Mouse (Mus musculus) embryonic facial prominence, embryonic 14.5 days (tissue): ENCODE measurements around the gene Bzw2. TPM values are rescaled to one million over a fixed set of nuclear protein-coding genes. Genes with fewer than 3 reads are reported as not detected.

ENCODE experiments used
- ATAC-seq: fragments of 200-750 bp; cut with Nextera tagmentation; 2 replicates; pipeline ENCODE4 v1.8.0; 2017; ENCODE audit warnings: low read depth, moderate number of reproducible peaks, moderate TSS enrichment
- DNase-seq: peaks from one replicate; pipeline ENCODE4 v3.0.0-alpha.2; 2015; ENCODE audit warnings: low spot score
- H3K27ac ChIP-seq: fragments of 300-500 bp; sonication (generic); replicated peaks from 2 replicates; pipeline ENCODE4 v1.5.1; 2014; ENCODE audit warnings: low read depth, mild to moderate bottlenecking, low read length, moderate library complexity
- H3K27me3 ChIP-seq: fragments of 300-500 bp; sonication (generic); replicated peaks from 2 replicates; pipeline ENCODE4 v1.6.1; 2014; ENCODE audit warnings: low read length; ENCODE audit not compliant: control insufficient read depth, insufficient read depth
- H3K36me3 ChIP-seq: fragments of 300-500 bp; sonication (generic); 2 replicates; pipeline ENCODE4 v1.6.1; 2014; ENCODE audit warnings: low read length, mixed read lengths; ENCODE audit not compliant: control insufficient read depth, insufficient read depth
- H3K4me1 ChIP-seq: fragments of 300-500 bp; sonication (generic); 2 replicates; pipeline ENCODE4 v1.6.1; 2014; ENCODE audit warnings: antibody characterized with exemption, low read length; ENCODE audit not compliant: control insufficient read depth, insufficient read depth
- H3K4me2 ChIP-seq: fragments of 300-500 bp; sonication (generic); 2 replicates; pipeline ENCODE4 v1.6.1; 2014; ENCODE audit warnings: low read depth, mild to moderate bottlenecking, low read length, moderate library complexity, mixed read lengths
- H3K4me3 ChIP-seq: fragments of 300-500 bp; sonication (generic); 2 replicates; pipeline ENCODE4 v1.5.1; 2014; ENCODE audit warnings: low read depth, mild to moderate bottlenecking, low read length
- H3K9ac ChIP-seq: fragments of 300-500 bp; sonication (generic); 2 replicates; pipeline ENCODE4 v1.6.1; 2014; ENCODE audit warnings: low read depth, mild to moderate bottlenecking, low read length, moderate library complexity, mixed read lengths
- H3K9me3 ChIP-seq: fragments of 300-500 bp; sonication (generic); 2 replicates; pipeline ENCODE4 v1.6.1; 2016; ENCODE audit warnings: low read length; ENCODE audit not compliant: control insufficient read depth
- WGBS: fragments of 180-500 bp; shearing (Covaris S2); extraction: QIAGEN DNeasy Blood & Tissue Kit; methylation state at CpG from one replicate; pipeline ENCODE4 v1.1.7; 2014; 5-methylcytosine and 5-hydroxymethylcytosine counted together
- polyA plus RNA-seq: library from polyadenylated mRNA; unstranded; fragments of >200 nt; fragmentation: Nextera tagmentation; extraction: Ambion mirVana; gene quantifications from 2 replicates; pipeline ENCODE4 v1.2.1, GENCODE M21; 2014

The Bzw2 gene
- polyA plus RNA-seq, 1 experiment from 2014 or later: 172 TPM

GRCm38 (mm10) chr12:36150265-36150664 is 7.6 kb downstream of the Bzw2 start:
- ATAC-seq (no peak), DNase-seq (no peak)
- Histone ChIP-seq H3K27ac (no peak overlapping the region), H3K9me3 (no peaks in the 10 kb centered on the region), H3K36me3 (no peaks in the 10 kb centered on the region), H3K4me3 (no peak overlapping the region), H3K27me3 (no peaks in the 10 kb centered on the region), H3K4me2 (no peak overlapping the region), H3K9ac (no peak overlapping the region), H3K4me1 (peaks cover 8% of the 10 kb centered on the region; the same call in 1 of the 2 replicates)
- WGBS: 82% methylated on average over 2 of the region's 2 CpGs

- no peaks in the 10 kb centered on the region for H3K4me1 ChIP-seq
Observed at GRCm38 (mm10) chr12:36146230-36147011, 11.5 kb downstream of the Bzw2 start.

GRCm38 (mm10) chr12:36140401-36140800 is 17.5 kb downstream of the Bzw2 start:
- Histone ChIP-seq H3K9me3 (no peaks in the 10 kb centered on the region), H3K4me1 (no peaks in the 10 kb centered on the region), H3K9ac (no peak overlapping the region), H3K27ac (no peak overlapping the region), H3K4me2 (no peak overlapping the region), H3K27me3 (no peaks in the 10 kb centered on the region), H3K4me3 (no peak overlapping the region), H3K36me3 (0 out of 2 replicates have a peak, but pooled peaks cover 11% of the 10 kb centered on the region)
- ATAC-seq (no peak), DNase-seq (no peak)
- WGBS: 88% methylated on average over 6 of the region's 6 CpGs

More at GRCm38 (mm10) chr12:36146230-36147011, 11.5 kb downstream of the Bzw2 start:
- Histone ChIP-seq H3K36me3 (no peaks in the 10 kb centered on the region), H3K27ac (no peak overlapping the region), H3K4me3 (no peak overlapping the region), H3K9me3 (no peaks in the 10 kb centered on the region), H3K27me3 (no peaks in the 10 kb centered on the region), H3K4me2 (no peak overlapping the region), H3K9ac (no peak overlapping the region)
- WGBS: 94% methylated on average over 3 of the region's 3 CpGs
- no peak for DNase-seq
- no peak for ATAC-seq

DNA sequence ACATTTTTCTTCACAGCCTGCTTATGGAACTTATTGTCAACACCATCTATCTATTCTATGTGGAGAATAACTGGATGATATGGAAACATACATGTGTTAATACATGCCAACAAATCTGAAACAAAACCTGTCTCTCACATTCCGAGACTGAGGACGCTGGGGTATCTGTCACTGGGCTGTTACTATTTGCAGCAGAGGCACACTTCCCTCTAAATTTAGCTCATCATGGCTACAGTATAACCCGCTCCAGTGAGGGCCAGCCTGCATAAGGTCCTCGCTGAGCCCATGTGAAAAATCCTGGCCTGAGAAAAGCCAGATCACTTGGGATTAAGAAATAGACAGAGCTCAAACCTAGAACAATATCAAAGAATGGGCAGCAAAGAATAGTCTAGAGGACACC is 20.7 kb downstream of the Bzw2 start:
- no peak for ATAC-seq
- H3K36me3 ChIP-seq: peaks cover 20% of the 10 kb centered on the region; the same call in 1 of the 2 replicates
- no peak overlapping the region for H3K4me2 ChIP-seq
- 87% methylated on average over 4 of the region's 4 CpGs for WGBS
- no peaks in the 10 kb centered on the region for H3K27me3 ChIP-seq
- no peak overlapping the region for H3K4me3 ChIP-seq
- DNase-seq: no peak
- H3K27ac ChIP-seq: no peak overlapping the region
- H3K4me1 ChIP-seq: no peaks in the 10 kb centered on the region
- no peak overlapping the region for H3K9ac ChIP-seq
- H3K9me3 ChIP-seq: no peaks in the 10 kb centered on the region

DNA sequence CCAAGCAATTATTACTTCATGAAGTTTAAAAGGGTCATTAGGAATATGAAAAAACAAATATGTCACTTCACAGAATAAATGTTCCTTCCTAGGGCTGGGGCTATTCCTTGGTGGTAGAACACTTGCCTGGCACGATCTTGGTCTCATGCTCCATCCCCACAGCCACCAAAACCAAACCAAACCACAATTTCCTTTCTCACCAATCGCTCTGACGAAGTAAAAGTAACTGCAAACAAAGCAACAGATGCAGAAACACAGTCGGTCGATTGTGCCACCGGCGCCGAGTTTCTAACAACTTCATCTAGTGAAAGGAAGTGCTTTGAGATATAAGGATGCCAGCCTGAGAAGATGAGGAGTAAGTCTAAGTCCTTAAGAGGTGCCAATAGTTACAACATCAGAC is 21.6 kb downstream of the Bzw2 start:
- H3K9me3 ChIP-seq: no peaks in the 10 kb centered on the region
- H3K4me2 ChIP-seq: no peak overlapping the region
- H3K36me3 ChIP-seq: peaks cover 28% of the 10 kb centered on the region
- no peak overlapping the region for H3K27ac ChIP-seq
- no peak overlapping the region for H3K9ac ChIP-seq
- no peak overlapping the region for H3K4me3 ChIP-seq
- ATAC-seq (no peak), DNase-seq (no peak)
- no peaks in the 10 kb centered on the region for H3K27me3 ChIP-seq
- H3K4me1 ChIP-seq: no peaks in the 10 kb centered on the region
- WGBS: 95% methylated on average over 8 of the region's 8 CpGs

DNA sequence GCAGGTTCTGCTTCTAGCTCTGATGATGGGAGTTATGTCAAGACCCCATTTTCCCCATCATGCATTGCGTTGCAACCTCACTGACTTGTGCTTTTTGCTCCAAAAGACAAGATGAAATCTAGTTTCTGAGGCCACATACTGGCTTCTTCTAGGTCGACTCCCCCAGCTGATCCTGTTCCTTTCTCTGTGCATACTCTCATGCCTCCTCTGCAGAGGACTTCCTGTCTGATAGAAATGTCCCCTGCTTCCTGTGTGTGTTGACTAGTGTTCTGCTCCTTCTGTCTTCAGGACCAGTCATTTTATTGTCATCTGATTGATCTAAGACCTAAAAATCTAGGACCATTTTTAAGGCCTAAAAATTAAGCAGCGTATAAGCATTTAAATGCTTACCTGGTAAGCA is 22.5 kb downstream of the Bzw2 start:
- no peak for DNase-seq
- WGBS: 90% methylated on average over 3 of the region's 3 CpGs
- Histone ChIP-seq H3K27ac (no peak overlapping the region), H3K9me3 (no peaks in the 10 kb centered on the region), H3K27me3 (no peaks in the 10 kb centered on the region), H3K4me3 (no peak overlapping the region), H3K4me1 (no peaks in the 10 kb centered on the region), H3K9ac (no peak overlapping the region), H3K36me3 (peaks cover 24% of the 10 kb centered on the region), H3K4me2 (no peak overlapping the region)
- no peak for ATAC-seq

DNA sequence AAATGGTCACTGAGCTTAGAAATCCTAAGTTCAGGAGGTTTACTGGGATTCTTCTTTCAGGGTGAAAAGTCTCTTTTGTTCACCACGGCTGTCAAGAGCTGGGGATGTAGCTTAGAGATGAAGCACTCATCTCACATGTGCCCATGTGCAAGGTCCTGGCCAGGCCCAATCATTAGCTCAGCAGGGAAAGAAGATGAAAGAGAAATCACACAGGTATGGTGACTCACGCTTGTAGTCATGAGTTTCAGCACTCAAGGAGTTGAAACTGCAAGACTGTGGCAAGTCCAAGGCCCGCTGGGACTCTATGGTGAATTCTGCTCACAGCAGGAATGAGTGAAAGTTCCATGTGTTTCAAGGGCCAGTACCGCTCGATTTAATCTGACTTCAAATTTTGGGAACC is 23.8 kb downstream of the Bzw2 start:
- H3K4me1 ChIP-seq: no peaks in the 10 kb centered on the region
- H3K9me3 ChIP-seq: no peaks in the 10 kb centered on the region
- no peak overlapping the region for H3K9ac ChIP-seq
- DNase-seq (no peak), ATAC-seq (no peak)
- peaks cover 34% of the 10 kb centered on the region for H3K36me3 ChIP-seq
- H3K4me2 ChIP-seq: no peak overlapping the region
- H3K27me3 ChIP-seq: no peaks in the 10 kb centered on the region
- H3K4me3 ChIP-seq: no peak overlapping the region
- H3K27ac ChIP-seq: no peak overlapping the region
- WGBS: 86% methylated on average over 5 of the region's 5 CpGs

DNA sequence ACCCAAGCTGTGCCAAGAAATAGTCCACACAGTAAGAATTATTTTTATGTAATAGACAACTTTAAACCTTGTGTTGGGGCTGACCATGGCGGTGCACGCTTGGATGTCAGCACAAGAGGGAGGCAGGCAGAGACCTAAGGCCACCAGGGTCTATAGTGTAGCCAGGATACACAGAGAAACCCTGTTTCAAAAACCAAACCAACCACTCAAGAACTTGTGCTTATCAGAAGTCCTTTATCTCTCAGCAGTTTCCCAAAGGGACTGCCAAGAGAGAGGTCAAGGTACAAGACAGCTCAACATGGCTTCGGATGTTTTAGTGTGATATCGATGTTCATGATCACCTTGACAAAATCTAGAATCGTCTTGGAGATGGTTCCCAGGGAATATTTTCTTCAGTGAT is 24.3 kb downstream of the Bzw2 start:
- no peaks in the 10 kb centered on the region for H3K4me1 ChIP-seq
- H3K36me3 ChIP-seq: peaks cover 39% of the 10 kb centered on the region
- ATAC-seq: no peak
- no peak for DNase-seq
- H3K4me2 ChIP-seq: no peak overlapping the region
- H3K4me3 ChIP-seq: no peak overlapping the region
- no peaks in the 10 kb centered on the region for H3K27me3 ChIP-seq
- H3K9ac ChIP-seq: no peak overlapping the region
- 91% methylated on average over 5 of the region's 5 CpGs for WGBS
- no peaks in the 10 kb centered on the region for H3K9me3 ChIP-seq
- no peak overlapping the region for H3K27ac ChIP-seq

DNA sequence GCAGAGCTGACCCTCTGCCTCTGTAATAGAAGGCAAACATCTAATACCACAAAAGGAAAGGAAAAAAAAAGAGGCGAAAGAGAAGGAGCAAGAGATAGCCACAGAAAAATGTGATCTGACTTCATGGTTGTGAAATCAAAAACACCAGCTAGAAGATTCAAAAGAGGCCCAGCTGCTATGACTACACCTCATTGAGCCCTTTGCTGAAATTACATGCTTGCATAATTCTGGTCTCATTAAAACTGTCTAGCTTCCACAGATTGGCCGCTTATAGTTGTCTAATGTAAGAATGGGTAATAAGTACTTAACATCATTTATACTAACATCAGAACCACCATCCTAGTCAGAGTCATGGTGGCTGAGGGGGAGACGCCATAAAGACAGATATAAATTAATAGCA is 25.2 kb downstream of the Bzw2 start:
- Histone ChIP-seq H3K4me3 (no peak overlapping the region), H3K27ac (no peak overlapping the region), H3K27me3 (no peaks in the 10 kb centered on the region), H3K4me2 (no peak overlapping the region), H3K4me1 (no peaks in the 10 kb centered on the region), H3K9me3 (no peaks in the 10 kb centered on the region), H3K36me3 (peaks cover 41% of the 10 kb centered on the region), H3K9ac (no peak overlapping the region)
- ATAC-seq (no peak), DNase-seq (no peak)
- 88% methylated on average over 3 of the region's 3 CpGs for WGBS
